Mouse (Mus musculus) hindbrain, embryonic 16.5 days (tissue): ENCODE results near the gene Dusp7. TPM values are rescaled to one million over a fixed set of nuclear protein-coding genes. Genes with fewer than 3 reads are reported as not detected.

Experiments used
- ATAC-seq: fragments of 200-750 bp; cut with Nextera tagmentation; 2 replicates; pipeline ENCODE4 v1.8.0; 2017; ENCODE audit warnings: moderate TSS enrichment, moderate library complexity
- H3K27ac ChIP-seq: fragments of 300-500 bp; sonication (generic); 2 replicates; pipeline ENCODE4 v1.5.1; 2014; ENCODE audit warnings: low read depth, mild to moderate bottlenecking, control low read depth, low read length, moderate library complexity
- H3K27me3 ChIP-seq: fragments of 300-500 bp; sonication (generic); replicated peaks from 2 replicates; pipeline ENCODE4 v1.6.1; 2014; ENCODE audit warnings: low read length; ENCODE audit not compliant: control insufficient read depth, insufficient read depth
- H3K36me3 ChIP-seq: fragments of 300-500 bp; sonication (generic); 2 replicates; pipeline ENCODE4 v1.6.1; 2014; ENCODE audit warnings: mild to moderate bottlenecking, low read length, moderate library complexity, mixed read lengths; ENCODE audit not compliant: control insufficient read depth, insufficient read depth
- H3K4me1 ChIP-seq: fragments of 300-500 bp; sonication (generic); 2 replicates; pipeline ENCODE4 v1.6.1; 2014; ENCODE audit warnings: low read depth, low read length; ENCODE audit not compliant: control insufficient read depth, insufficient read depth
- H3K4me2 ChIP-seq: fragments of 300-500 bp; sonication (generic); 2 replicates; pipeline ENCODE4 v1.6.1; 2014; ENCODE audit warnings: mild to moderate bottlenecking, low read length, control low read depth, moderate library complexity
- H3K4me3 ChIP-seq: fragments of 300-500 bp; sonication (generic); 2 replicates; pipeline ENCODE4 v1.5.1; 2014; ENCODE audit warnings: mild to moderate bottlenecking, low read length, control low read depth, moderate library complexity
- H3K9ac ChIP-seq: fragments of 300-500 bp; sonication (generic); 2 replicates; pipeline ENCODE4 v1.6.1; 2014; ENCODE audit warnings: low read depth, mild to moderate bottlenecking, control low read depth, low read length, moderate library complexity
- H3K9me3 ChIP-seq: fragments of 300-500 bp; sonication (generic); 2 replicates; pipeline ENCODE4 v1.6.1; 2014; ENCODE audit warnings: mild to moderate bottlenecking, low read length, moderate library complexity; ENCODE audit not compliant: control insufficient read depth
- WGBS: fragments of 180-500 bp; shearing (Covaris S2); extraction: QIAGEN DNeasy Blood & Tissue Kit; methylation state at CpG from one replicate; pipeline ENCODE4 v1.1.7; 2014; 5-methylcytosine and 5-hydroxymethylcytosine counted together
- polyA plus RNA-seq: library from polyadenylated mRNA; unstranded; fragments of >200 nt; fragmentation: Nextera tagmentation; extraction: Ambion mirVana; gene quantifications from 2 replicates; pipeline ENCODE4 v1.2.1, GENCODE M21; 2015

Dusp7 gene
- polyA plus RNA-seq, 1 experiment from 2014 or later = 13.1 TPM

DNA sequence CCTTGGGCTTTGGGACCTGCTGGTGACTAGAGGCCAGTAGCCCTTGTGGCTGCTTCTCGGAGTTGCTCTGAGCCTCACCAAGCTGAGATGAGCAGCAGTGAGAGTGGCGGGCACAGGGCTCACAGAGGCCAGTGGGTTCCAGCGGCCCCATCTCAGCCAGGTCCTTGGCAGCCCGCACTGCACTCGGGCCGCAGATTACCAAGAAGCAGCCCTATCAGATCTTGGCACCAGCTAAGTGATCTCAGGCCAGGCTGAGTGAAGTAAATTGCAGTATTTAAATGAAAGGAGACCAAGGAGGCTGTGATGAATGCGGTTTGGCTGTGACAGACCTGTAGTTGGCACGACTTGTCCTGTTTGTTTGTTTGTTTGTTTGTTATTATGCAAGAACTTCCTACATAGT, 25.1 kb downstream of the Dusp7 start:
- H3K9me3 ChIP-seq = peaks cover 4% of the 10 kb centered on the region; the same call in 1 of the 2 replicates
- H3K4me2 ChIP-seq = no peak overlapping the region
- H3K27ac ChIP-seq = no peak overlapping the region
- peaks cover 14% of the 10 kb centered on the region for H3K4me1 ChIP-seq
- no peak overlapping the region for H3K9ac ChIP-seq
- ATAC-seq = 0 out of 2 replicates have a peak, but pooled peaks have one; percentile 32
- 70% methylated on average over 8 of the region's 8 CpGs for WGBS
- H3K27me3 ChIP-seq = no peaks in the 10 kb centered on the region; the same call in 1 of the 2 replicates
- H3K36me3 ChIP-seq = no peaks in the 10 kb centered on the region
- H3K4me3 ChIP-seq = no peak overlapping the region

GRCm38 (mm10) chr9:106394649-106395602, 26.5 kb downstream of the Dusp7 start:
- H3K9ac ChIP-seq = no peak overlapping the region
- 40% methylated on average over 11 of the region's 11 CpGs for WGBS
- H3K4me2 ChIP-seq = no peak overlapping the region
- H3K4me1 ChIP-seq = peaks cover 14% of the 10 kb centered on the region
- no peaks in the 10 kb centered on the region; the same call in 1 of the 2 replicates for H3K27me3 ChIP-seq
- no peak overlapping the region for H3K27ac ChIP-seq
- no peak overlapping the region for H3K4me3 ChIP-seq
- no peaks in the 10 kb centered on the region for H3K36me3 ChIP-seq
- ATAC-seq = peak; percentile 59; the same call in 1 of the 2 replicates
- no peaks in the 10 kb centered on the region for H3K9me3 ChIP-seq

- Histone ChIP-seq H3K4me2 (no peak overlapping the region), H3K9ac (no peak overlapping the region), H3K27ac (no peak overlapping the region), H3K4me1 (peaks cover 11% of the 10 kb centered on the region), H3K9me3 (no peaks in the 10 kb centered on the region), H3K36me3 (no peaks in the 10 kb centered on the region), H3K27me3 (no peaks in the 10 kb centered on the region; the same call in 1 of the 2 replicates), H3K4me3 (no peak overlapping the region)
- WGBS = 84% methylated on average over 4 of the region's 4 CpGs
- no peak for ATAC-seq
These were observed 29.3 kb downstream of the Dusp7 start for GRCm38 (mm10) chr9:106397733-106398132.

GRCm38 (mm10) chr9:106398667-106399311, 30.4 kb downstream of the Dusp7 start:
- no peak overlapping the region for H3K27ac ChIP-seq
- H3K27me3 ChIP-seq = no peaks in the 10 kb centered on the region; the same call in 1 of the 2 replicates
- H3K4me2 ChIP-seq = no peak overlapping the region
- no peaks in the 10 kb centered on the region for H3K36me3 ChIP-seq
- no peaks in the 10 kb centered on the region for H3K9me3 ChIP-seq
- no peak for ATAC-seq
- 83% methylated on average over 9 of the region's 9 CpGs for WGBS
- H3K4me3 ChIP-seq = no peak overlapping the region
- H3K9ac ChIP-seq = no peak overlapping the region
- H3K4me1 ChIP-seq = peaks cover 8% of the 10 kb centered on the region

DNA sequence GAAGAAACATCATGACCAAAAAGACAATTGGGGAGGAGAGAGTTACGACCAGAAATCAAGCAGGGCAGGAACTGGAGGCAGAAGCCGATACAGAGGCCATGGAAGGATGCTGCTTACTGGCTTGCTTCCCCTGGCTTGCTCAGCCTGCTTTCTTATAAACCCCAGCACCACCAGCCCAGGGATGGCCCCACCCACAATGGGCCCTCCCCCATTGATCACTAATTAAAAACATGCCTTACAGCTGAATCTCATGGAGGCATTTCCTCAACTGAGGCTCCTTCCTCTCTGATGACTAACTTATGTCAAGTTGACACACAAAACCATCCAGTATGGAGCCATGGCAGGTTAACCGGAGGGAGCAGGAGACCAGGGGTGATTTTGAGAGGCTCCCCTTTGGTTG, 31.4 kb downstream of the Dusp7 start:
- H3K9ac ChIP-seq = no peak overlapping the region
- H3K4me2 ChIP-seq = no peak overlapping the region
- no peaks in the 10 kb centered on the region for H3K36me3 ChIP-seq
- H3K27ac ChIP-seq = no peak overlapping the region
- WGBS = 100% methylated on average over 3 of the region's 3 CpGs
- H3K9me3 ChIP-seq = no peaks in the 10 kb centered on the region
- no peaks in the 10 kb centered on the region; the same call in 1 of the 2 replicates for H3K27me3 ChIP-seq
- ATAC-seq = no peak
- H3K4me3 ChIP-seq = no peak overlapping the region
- H3K4me1 ChIP-seq = peaks cover 6% of the 10 kb centered on the region

DNA sequence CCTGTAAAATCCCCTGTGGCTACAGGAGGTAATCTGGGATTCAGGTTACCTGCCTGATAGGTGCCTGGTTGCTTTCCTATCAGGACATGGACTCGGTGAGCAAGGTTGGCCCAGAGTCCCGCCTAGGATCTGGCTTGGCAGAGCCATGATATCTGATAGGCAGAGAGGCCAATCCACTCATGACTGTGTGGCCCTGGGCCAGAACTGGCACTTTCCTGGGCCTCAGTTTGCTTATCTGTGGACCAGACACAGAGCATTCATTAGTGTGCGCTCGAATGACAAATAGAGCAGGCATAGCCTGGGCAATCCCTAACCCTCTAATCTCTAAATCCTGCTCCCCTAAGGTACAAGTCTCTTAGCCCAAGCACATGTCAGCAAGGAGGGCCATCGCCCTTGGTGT, 33.7 kb downstream of the Dusp7 start:
- ATAC-seq = no peak
- WGBS = 88% methylated on average over 5 of the region's 5 CpGs
- Histone ChIP-seq H3K36me3 (no peaks in the 10 kb centered on the region), H3K9me3 (no peaks in the 10 kb centered on the region), H3K9ac (no peak overlapping the region), H3K4me2 (no peak overlapping the region), H3K4me1 (no peaks in the 10 kb centered on the region), H3K27ac (no peak overlapping the region), H3K27me3 (no peaks in the 10 kb centered on the region; the same call in 1 of the 2 replicates), H3K4me3 (no peak overlapping the region)

- H3K36me3 ChIP-seq = no peaks in the 10 kb centered on the region
- no peak overlapping the region for H3K4me2 ChIP-seq
- H3K27ac ChIP-seq = no peak overlapping the region
- H3K4me1 ChIP-seq = no peaks in the 10 kb centered on the region
- H3K9me3 ChIP-seq = no peaks in the 10 kb centered on the region
- no peak for ATAC-seq
- H3K4me3 ChIP-seq = no peak overlapping the region
- H3K27me3 ChIP-seq = no peaks in the 10 kb centered on the region; the same call in 1 of the 2 replicates
- WGBS = 86% methylated on average over 16 of the region's 16 CpGs
- H3K9ac ChIP-seq = no peak overlapping the region
These were observed 34.4 kb downstream of the Dusp7 start for GRCm38 (mm10) chr9:106402607-106403375.

DNA sequence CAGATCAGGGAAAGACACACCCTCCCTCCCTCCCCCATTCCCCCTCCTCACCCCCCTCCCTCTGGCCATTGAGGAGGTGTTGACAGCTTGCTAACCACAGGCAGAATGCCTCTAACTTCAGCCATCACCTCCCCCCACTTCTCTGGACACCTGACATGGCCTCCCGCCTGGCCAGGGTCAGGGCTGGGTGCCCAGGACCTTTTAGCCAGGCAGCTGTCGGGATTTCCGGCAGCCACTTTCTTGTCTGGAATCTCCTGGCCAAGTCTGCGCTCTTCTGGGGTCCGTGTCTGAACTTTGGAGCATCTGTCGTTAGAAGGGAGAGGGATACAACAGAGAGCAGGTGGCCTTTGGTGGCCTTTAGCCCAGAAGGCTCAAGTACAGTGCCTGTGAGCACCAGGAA, 36.8 kb downstream of the Dusp7 start:
- ATAC-seq = 0 out of 2 replicates have a peak, but pooled peaks have one; percentile 44
- Histone ChIP-seq H3K27me3 (no peaks in the 10 kb centered on the region), H3K9ac (no peak overlapping the region), H3K4me2 (no peak overlapping the region), H3K4me1 (no peaks in the 10 kb centered on the region), H3K27ac (no peak overlapping the region), H3K4me3 (no peak overlapping the region), H3K36me3 (no peaks in the 10 kb centered on the region), H3K9me3 (no peaks in the 10 kb centered on the region)
- WGBS = 36% methylated on average over 6 of the region's 6 CpGs
